Mouse (Mus musculus): ENCODE measurements around the gene Dstyk. TPM values are rescaled to one million over a fixed set of nuclear protein-coding genes. Genes with fewer than 3 reads are reported as not detected.

Dstyk gene
- total and polyA plus RNA-seq, 2 experiments from 2014 or later, result 6.7 to 37.6 TPM

DNA sequence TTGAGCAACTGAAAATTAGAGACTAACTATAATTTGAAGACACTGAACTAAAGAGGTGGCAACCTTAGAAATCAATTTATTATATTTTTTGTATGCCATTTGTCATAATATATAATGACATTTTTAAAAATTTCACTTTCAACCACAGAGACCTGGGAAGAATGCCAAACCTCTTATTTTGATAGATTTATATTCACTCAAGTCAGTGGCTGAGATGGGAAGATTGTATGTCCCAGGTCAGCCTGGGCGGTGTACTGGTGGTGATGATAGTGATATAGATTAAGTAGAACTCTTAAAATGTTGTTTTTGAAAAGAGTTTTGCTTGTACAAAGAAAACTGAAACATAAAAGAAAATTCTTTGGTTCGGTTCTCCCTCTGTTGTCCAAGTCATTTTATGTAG lies 2.9 kb downstream of the Dstyk start:
- no peak overlapping the region for H3K27ac ChIP-seq (ENCODE audit: low read depth)
- no peaks in the 10 kb centered on the region for H3K9me3 ChIP-seq (replicated peaks; ENCODE audit: control insufficient read depth, low read length)
- DNase-seq (ENCODE audit: low spot score) (no peak), ATAC-seq (ENCODE audit: insufficient read depth, low read depth) (no peak)
- no peak for TF ChIP-seq EP300 (IDR thresholded peaks at IDR 0.05; ENCODE audit: low read depth)
- no peak for TF ChIP-seq CTCF (IDR thresholded peaks at IDR 0.05; ENCODE audit: low read depth)
- no peak overlapping the region for H3K9ac ChIP-seq (replicated peaks; ENCODE audit: low read depth, low read length)
- peaks cover 13% of the 10 kb centered on the region for H3K4me1 ChIP-seq (ENCODE audit: control insufficient read depth, insufficient read depth)
- 0 out of 2 replicates have a peak, but pooled peaks cover 6% of the 10 kb centered on the region for H3K36me3 ChIP-seq (replicated peaks; ENCODE audit: control insufficient read depth, insufficient read depth, low read length)
- no peak overlapping the region for H3K4me2 ChIP-seq (ENCODE audit: low read depth, low read length)
- H3K27me3 ChIP-seq (ENCODE audit: control insufficient read depth, insufficient read depth, low read length), result no peaks in the 10 kb centered on the region
- WGBS, result 79% methylated on average over 2 of the region's 2 CpGs
- no peak overlapping the region for H3K4me3 ChIP-seq (ENCODE audit: low read depth, low read length)

DNA sequence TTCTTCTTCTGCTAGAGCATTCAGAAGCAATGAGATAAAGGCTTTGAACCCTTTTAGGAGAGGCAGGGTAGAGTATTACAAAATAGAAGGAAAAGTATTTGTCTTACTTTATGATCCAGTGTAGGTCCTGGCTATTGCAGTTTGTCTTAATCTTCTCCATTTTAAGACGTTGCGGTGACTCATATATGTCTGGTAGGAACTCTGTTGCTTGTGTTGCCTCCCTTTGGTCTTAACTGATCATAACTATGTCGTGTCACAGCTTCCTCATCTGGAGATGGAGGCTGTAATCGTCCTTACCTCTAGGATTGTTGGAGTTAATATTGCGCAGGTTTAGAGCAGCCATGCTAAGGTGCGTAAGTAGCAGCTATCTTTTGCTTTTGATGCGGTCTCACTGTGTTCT lies 3.3 kb downstream of the Dstyk start:
- Histone ChIP-seq H3K4me3 (ENCODE audit: low read depth, low read length) (no peak overlapping the region), H3K27ac (ENCODE audit: low read depth) (no peak overlapping the region), H3K9ac (replicated peaks; ENCODE audit: low read depth, low read length) (no peak overlapping the region), H3K27me3 (ENCODE audit: control insufficient read depth, insufficient read depth, low read length) (no peaks in the 10 kb centered on the region), H3K36me3 (replicated peaks; ENCODE audit: control insufficient read depth, insufficient read depth, low read length) (0 out of 2 replicates have a peak, but pooled peaks cover 6% of the 10 kb centered on the region), H3K4me2 (ENCODE audit: low read depth, low read length) (no peak overlapping the region), H3K9me3 (replicated peaks; ENCODE audit: control insufficient read depth, low read length) (no peaks in the 10 kb centered on the region), H3K4me1 (ENCODE audit: control insufficient read depth, insufficient read depth) (peaks cover 13% of the 10 kb centered on the region)
- TF ChIP-seq EP300 (IDR thresholded peaks at IDR 0.05; ENCODE audit: low read depth) (no peak), CTCF (IDR thresholded peaks at IDR 0.05; ENCODE audit: low read depth) (no peak)
- no peak for DNase-seq (ENCODE audit: low spot score)
- no peak for ATAC-seq (ENCODE audit: insufficient read depth, low read depth)
- 78% methylated on average over 7 of the region's 7 CpGs for WGBS

DNA sequence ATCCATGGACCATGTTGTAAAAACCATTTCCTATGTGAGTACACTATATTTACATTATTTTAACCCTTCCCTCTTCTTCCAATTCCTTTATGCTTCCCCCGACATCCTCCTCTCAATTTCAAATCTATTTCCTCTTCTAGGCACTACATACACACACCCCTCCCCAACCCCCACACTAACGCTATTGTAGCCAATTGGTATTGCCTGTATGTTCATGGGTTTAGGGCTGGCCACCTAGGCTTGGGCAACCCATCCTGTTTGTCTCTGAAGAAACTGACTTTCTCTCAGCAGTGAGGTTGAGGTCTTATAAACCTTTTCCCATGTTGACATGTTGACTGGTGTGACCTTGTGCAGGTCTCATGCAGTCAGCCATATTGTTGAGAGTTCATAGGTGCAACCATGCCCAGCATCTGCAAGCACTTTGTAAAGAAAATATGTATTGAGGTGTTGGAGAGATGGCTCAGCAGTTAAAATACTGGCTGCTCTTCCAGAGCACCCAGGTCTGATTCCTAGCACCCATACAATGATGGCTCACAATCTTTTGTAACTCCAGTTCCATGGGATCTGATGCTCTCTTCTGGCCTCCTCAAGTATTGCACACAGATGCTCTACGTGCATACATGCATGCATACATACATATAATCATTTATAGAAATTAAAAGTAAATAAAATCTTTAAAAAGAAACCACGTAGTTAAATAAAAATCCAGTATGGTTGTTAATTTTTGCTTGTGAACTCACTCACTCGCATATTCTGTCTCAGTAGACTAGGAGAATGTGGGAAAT lies 5.7 kb downstream of the Dstyk start:
- Histone ChIP-seq H3K9me3 (replicated peaks; ENCODE audit: control insufficient read depth, low read length) (no peaks in the 10 kb centered on the region), H3K27me3 (ENCODE audit: control insufficient read depth, insufficient read depth, low read length) (no peaks in the 10 kb centered on the region), H3K36me3 (replicated peaks; ENCODE audit: control insufficient read depth, insufficient read depth, low read length) (0 out of 2 replicates have a peak, but pooled peaks cover 6% of the 10 kb centered on the region), H3K27ac (ENCODE audit: low read depth) (no peak overlapping the region), H3K4me1 (ENCODE audit: control insufficient read depth, insufficient read depth) (peaks cover 11% of the 10 kb centered on the region), H3K4me3 (ENCODE audit: low read depth, low read length) (no peak overlapping the region), H3K9ac (replicated peaks; ENCODE audit: low read depth, low read length) (no peak overlapping the region), H3K4me2 (ENCODE audit: low read depth, low read length) (no peak overlapping the region)
- ATAC-seq (ENCODE audit: insufficient read depth, low read depth) (no peak), DNase-seq (ENCODE audit: low spot score) (no peak)
- 91% methylated on average over 5 of the region's 5 CpGs for WGBS
- no peak for TF ChIP-seq EP300 (IDR thresholded peaks at IDR 0.05; ENCODE audit: low read depth)
- TF ChIP-seq CTCF (IDR thresholded peaks at IDR 0.05; ENCODE audit: low read depth), result no peak

DNA sequence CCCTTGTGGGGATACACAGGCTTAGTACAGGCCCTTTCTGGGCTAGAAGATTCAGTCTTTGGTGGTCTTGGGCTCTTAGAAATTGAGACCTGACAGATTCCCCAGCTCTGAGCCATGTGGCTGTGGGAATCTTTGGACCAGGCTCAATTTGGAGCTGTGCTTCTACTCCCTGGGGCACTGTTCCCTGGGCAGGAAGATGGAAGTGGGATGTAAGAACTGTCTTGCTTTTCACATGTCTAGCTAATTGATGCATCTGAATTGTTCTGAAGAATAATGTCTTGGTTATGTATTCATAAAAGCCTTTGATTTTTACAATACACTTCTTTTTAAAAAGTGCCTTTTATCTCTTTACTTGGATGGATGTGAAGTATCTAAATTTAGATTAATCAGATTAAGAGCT lies 8.2 kb downstream of the Dstyk start:
- no peak for TF ChIP-seq EP300 (IDR thresholded peaks at IDR 0.05; ENCODE audit: low read depth)
- no peak for TF ChIP-seq CTCF (IDR thresholded peaks at IDR 0.05; ENCODE audit: low read depth)
- H3K9me3 ChIP-seq (replicated peaks; ENCODE audit: control insufficient read depth, low read length), result no peaks in the 10 kb centered on the region
- no peak overlapping the region for H3K9ac ChIP-seq (replicated peaks; ENCODE audit: low read depth, low read length)
- H3K4me3 ChIP-seq (ENCODE audit: low read depth, low read length), result no peak overlapping the region
- no peak for ATAC-seq (ENCODE audit: insufficient read depth, low read depth)
- no peaks in the 10 kb centered on the region for H3K4me1 ChIP-seq (ENCODE audit: control insufficient read depth, insufficient read depth)
- DNase-seq (ENCODE audit: low spot score), result no peak
- H3K4me2 ChIP-seq (ENCODE audit: low read depth, low read length), result no peak overlapping the region
- H3K27ac ChIP-seq (ENCODE audit: low read depth), result no peak overlapping the region
- 0 out of 2 replicates have a peak, but pooled peaks cover 6% of the 10 kb centered on the region for H3K36me3 ChIP-seq (replicated peaks; ENCODE audit: control insufficient read depth, insufficient read depth, low read length)
- H3K27me3 ChIP-seq (ENCODE audit: control insufficient read depth, insufficient read depth, low read length), result no peaks in the 10 kb centered on the region

DNA sequence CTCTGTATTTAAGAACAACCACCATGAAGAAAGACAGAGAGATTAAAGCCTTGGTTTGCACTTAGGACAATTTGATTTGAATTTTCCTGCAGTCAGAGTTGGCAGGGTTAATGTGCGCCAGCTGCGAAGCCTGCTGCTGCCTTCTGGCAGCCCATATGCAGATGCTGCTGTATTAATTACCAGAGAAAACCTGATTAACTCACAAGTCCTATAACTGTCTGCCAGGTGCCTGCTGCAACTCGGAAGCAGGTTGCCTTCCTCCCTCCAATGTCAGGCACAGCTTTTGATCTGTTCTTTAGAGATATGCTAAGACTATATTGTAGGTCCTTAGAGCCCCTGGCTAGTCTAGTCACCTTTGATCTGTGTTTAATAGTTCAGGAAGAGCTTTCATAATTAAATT lies 13.5 kb downstream of the Dstyk start:
- whole genome bisulfite sequencing, result 84% methylated on average over 3 of the region's 3 CpGs
- Histone ChIP-seq H3K4me3 (ENCODE audit: low read depth, low read length) (no peak overlapping the region), H3K27ac (ENCODE audit: low read depth) (no peak overlapping the region), H3K9ac (replicated peaks; ENCODE audit: low read depth, low read length) (no peak overlapping the region), H3K4me2 (ENCODE audit: low read depth, low read length) (no peak overlapping the region), H3K9me3 (replicated peaks; ENCODE audit: control insufficient read depth, low read length) (no peaks in the 10 kb centered on the region), H3K4me1 (ENCODE audit: control insufficient read depth, insufficient read depth) (peaks cover 13% of the 10 kb centered on the region; the same call in 1 of the 2 replicates), H3K36me3 (replicated peaks; ENCODE audit: control insufficient read depth, insufficient read depth, low read length) (peaks cover 14% of the 10 kb centered on the region), H3K27me3 (ENCODE audit: control insufficient read depth, insufficient read depth, low read length) (no peaks in the 10 kb centered on the region)
- no peak for TF ChIP-seq EP300 (IDR thresholded peaks at IDR 0.05; ENCODE audit: low read depth)
- TF ChIP-seq CTCF (IDR thresholded peaks at IDR 0.05; ENCODE audit: low read depth), result no peak
- DNase-seq (ENCODE audit: low spot score) (no peak), ATAC-seq (ENCODE audit: insufficient read depth, low read depth) (no peak)

DNA sequence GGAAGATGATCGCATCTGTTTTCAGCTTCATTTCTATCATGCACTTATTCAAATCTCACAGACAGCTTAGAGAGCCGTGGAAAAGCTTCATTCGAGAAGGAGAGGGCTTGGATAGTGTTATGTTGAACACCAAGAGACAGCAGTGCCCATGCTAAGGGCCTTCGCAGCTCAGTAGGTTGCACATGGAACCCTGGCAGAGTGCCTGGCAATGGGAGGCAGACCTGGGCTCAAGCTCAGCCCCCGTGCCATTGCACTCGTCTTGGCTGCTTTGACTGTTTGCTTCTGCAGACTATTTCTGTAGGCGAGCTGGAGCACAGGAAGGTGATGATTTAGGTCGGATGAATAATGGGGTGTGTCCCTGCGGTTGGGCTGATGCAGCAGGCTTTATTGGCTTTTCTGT lies 14.4 kb downstream of the Dstyk start:
- no peak for ATAC-seq (ENCODE audit: insufficient read depth, low read depth)
- 36% methylated on average over 9 of the region's 9 CpGs for WGBS
- Histone ChIP-seq H3K4me3 (ENCODE audit: low read depth, low read length) (no peak overlapping the region), H3K4me1 (ENCODE audit: control insufficient read depth, insufficient read depth) (peaks cover 13% of the 10 kb centered on the region; the same call in 1 of the 2 replicates), H3K36me3 (replicated peaks; ENCODE audit: control insufficient read depth, insufficient read depth, low read length) (peaks cover 14% of the 10 kb centered on the region), H3K27me3 (ENCODE audit: control insufficient read depth, insufficient read depth, low read length) (no peaks in the 10 kb centered on the region), H3K4me2 (ENCODE audit: low read depth, low read length) (no peak overlapping the region), H3K9me3 (replicated peaks; ENCODE audit: control insufficient read depth, low read length) (no peaks in the 10 kb centered on the region), H3K9ac (replicated peaks; ENCODE audit: low read depth, low read length) (no peak overlapping the region), H3K27ac (ENCODE audit: low read depth) (no peak overlapping the region)
- DNase-seq (ENCODE audit: low spot score), result no peak
- TF ChIP-seq EP300 (IDR thresholded peaks at IDR 0.05; ENCODE audit: low read depth) (no peak), CTCF (IDR thresholded peaks at IDR 0.05; ENCODE audit: low read depth) (no peak)

Data from heart, postnatal 0 days (tissue).